Mouse (Mus musculus) limb, embryonic 11.5 days (tissue): Measurements from ENCODE around the gene Plcb2. TPM values are rescaled to one million over a fixed set of nuclear protein-coding genes. Genes with fewer than 3 reads are reported as not detected.

Source experiments
- ATAC-seq: fragments of 200-750 bp; cut with Nextera tagmentation; 2 replicates; pipeline ENCODE4 v1.8.0; 2017; ENCODE audit warnings: low read depth; ENCODE audit not compliant: insufficient number of reproducible peaks, low FRiP score, low TSS enrichment
- DNase-seq: peaks from one replicate; pipeline ENCODE4 v3.0.0-alpha.2; 2015; ENCODE audit warnings: low spot score
- H3K27ac ChIP-seq: fragments of 300-500 bp; sonication (generic); replicated peaks from 2 replicates; pipeline ENCODE4 v1.5.1; 2014; ENCODE audit warnings: low read depth, mild to moderate bottlenecking, low read length
- H3K27me3 ChIP-seq: fragments of 300-500 bp; sonication (generic); 2 replicates; pipeline ENCODE4 v1.6.1; 2014; ENCODE audit warnings: mild to moderate bottlenecking, low read length, mixed read lengths; ENCODE audit not compliant: control insufficient read depth, insufficient read depth
- H3K36me3 ChIP-seq: fragments of 300-500 bp; sonication (generic); 2 replicates; pipeline ENCODE4 v1.6.1; 2014; ENCODE audit warnings: mild to moderate bottlenecking, low read length, moderate library complexity, mixed read lengths; ENCODE audit not compliant: control insufficient read depth, insufficient read depth
- H3K4me1 ChIP-seq: fragments of 300-500 bp; sonication (generic); 2 replicates; pipeline ENCODE4 v1.6.1; 2014; ENCODE audit warnings: low read length, mixed read lengths; ENCODE audit not compliant: control insufficient read depth, insufficient read depth
- H3K4me2 ChIP-seq: fragments of 300-500 bp; sonication (generic); 2 replicates; pipeline ENCODE4 v1.6.1; 2014; ENCODE audit warnings: low read depth, mild to moderate bottlenecking, moderate library complexity; ENCODE audit not compliant: severe bottlenecking
- H3K4me3 ChIP-seq: fragments of 300-500 bp; sonication (generic); 2 replicates; pipeline ENCODE4 v1.5.1; 2014; ENCODE audit warnings: low read depth, low read length
- H3K9ac ChIP-seq: fragments of 300-500 bp; sonication (generic); 2 replicates; pipeline ENCODE4 v1.6.1; 2014; ENCODE audit warnings: mild to moderate bottlenecking, low read length
- H3K9me3 ChIP-seq: fragments of 300-500 bp; sonication (generic); 2 replicates; pipeline ENCODE4 v1.6.1; 2016; ENCODE audit warnings: low read length; ENCODE audit not compliant: control insufficient read depth
- WGBS: fragments of 180-500 bp; shearing (Covaris S2); extraction: QIAGEN DNeasy Blood & Tissue Kit; methylation state at CpG from one replicate; pipeline ENCODE4 v1.1.7; 2014; 5-methylcytosine and 5-hydroxymethylcytosine counted together
- polyA plus RNA-seq: library from polyadenylated mRNA; unstranded; fragments of >200 nt; fragmentation: Nextera tagmentation; extraction: Ambion mirVana; gene quantifications from 2 replicates; pipeline ENCODE4 v1.2.1, GENCODE M21; 2014

Plcb2 gene
- polyA plus RNA-seq, 1 experiment from 2014 or later: 0.57 TPM

- peaks cover 31% of the 10 kb centered on the region for H3K4me1 ChIP-seq
- H3K27ac ChIP-seq: no peak overlapping the region
- peak; percentile 61 for DNase-seq
- WGBS: 1% methylated on average over 51 of the region's 51 CpGs
- ATAC-seq: no peak
- no peaks in the 10 kb centered on the region for H3K9me3 ChIP-seq
- H3K9ac ChIP-seq: no peak overlapping the region
- H3K4me3 ChIP-seq: peak overlapping the region; percentile 35
- H3K36me3 ChIP-seq: no peaks in the 10 kb centered on the region
- peaks cover 84% of the 10 kb centered on the region for H3K27me3 ChIP-seq
- H3K4me2 ChIP-seq: peak overlapping the region; percentile 60
Measured at GRCm38 (mm10) chr2:118701971-118702882, 26.0 kb downstream of the Plcb2 start.

GRCm38 (mm10) chr2:118701161-118701560, 27.1 kb downstream of the Plcb2 start:
- ATAC-seq (no peak), DNase-seq (peak; percentile 42)
- Histone ChIP-seq H3K4me2 (no peak overlapping the region), H3K4me3 (no peak overlapping the region), H3K27ac (no peak overlapping the region), H3K27me3 (peaks cover 84% of the 10 kb centered on the region), H3K4me1 (peaks cover 26% of the 10 kb centered on the region), H3K36me3 (no peaks in the 10 kb centered on the region), H3K9me3 (no peaks in the 10 kb centered on the region), H3K9ac (no peak overlapping the region)
- WGBS: 9% methylated on average over 5 of the region's 5 CpGs

- H3K4me3 ChIP-seq: peak overlapping the region; percentile 12
- peak overlapping the region; percentile 28; the same call in 1 of the 2 replicates for H3K4me2 ChIP-seq
- H3K36me3 ChIP-seq: no peaks in the 10 kb centered on the region
- H3K4me1 ChIP-seq: peaks cover 26% of the 10 kb centered on the region
- H3K9ac ChIP-seq: no peak overlapping the region
- WGBS: 2% methylated on average over 32 of the region's 32 CpGs
- no peak overlapping the region for H3K27ac ChIP-seq
- ATAC-seq (no peak), DNase-seq (peak; percentile 91)
- H3K27me3 ChIP-seq: peaks cover 82% of the 10 kb centered on the region
- H3K9me3 ChIP-seq: no peaks in the 10 kb centered on the region
Measured at GRCm38 (mm10) chr2:118700179-118701062, 27.8 kb downstream of the Plcb2 start.

GRCm38 (mm10) chr2:118697955-118698354, 30.3 kb downstream of the Plcb2 start:
- Histone ChIP-seq H3K9me3 (no peaks in the 10 kb centered on the region), H3K27ac (no peak overlapping the region), H3K9ac (no peak overlapping the region), H3K27me3 (peaks cover 57% of the 10 kb centered on the region), H3K36me3 (no peaks in the 10 kb centered on the region), H3K4me1 (peaks cover 11% of the 10 kb centered on the region), H3K4me3 (no peak overlapping the region), H3K4me2 (no peak overlapping the region)
- no peak for DNase-seq
- no peak for ATAC-seq
- WGBS: 30% methylated on average over 7 of the region's 7 CpGs

- H3K4me3 ChIP-seq: no peak overlapping the region
- no peak for ATAC-seq
- 28% methylated on average over 5 of the region's 5 CpGs for WGBS
- H3K27me3 ChIP-seq: peaks cover 51% of the 10 kb centered on the region
- no peaks in the 10 kb centered on the region for H3K36me3 ChIP-seq
- H3K27ac ChIP-seq: no peak overlapping the region
- no peak overlapping the region for H3K4me2 ChIP-seq
- H3K9ac ChIP-seq: no peak overlapping the region
- no peaks in the 10 kb centered on the region for H3K9me3 ChIP-seq
- H3K4me1 ChIP-seq: peaks cover 6% of the 10 kb centered on the region
- DNase-seq: no peak
Measured at GRCm38 (mm10) chr2:118697311-118697877, 30.8 kb downstream of the Plcb2 start.

- Histone ChIP-seq H3K4me2 (no peak overlapping the region), H3K27ac (no peak overlapping the region), H3K36me3 (no peaks in the 10 kb centered on the region), H3K4me3 (no peak overlapping the region), H3K4me1 (peaks cover 2% of the 10 kb centered on the region; the same call in 1 of the 2 replicates), H3K27me3 (peaks cover 44% of the 10 kb centered on the region), H3K9me3 (no peaks in the 10 kb centered on the region), H3K9ac (no peak overlapping the region)
- whole genome bisulfite sequencing: 50% methylated on average over 21 of the region's 21 CpGs
- ATAC-seq: no peak
- DNase-seq: no peak
Measured at GRCm38 (mm10) chr2:118696451-118697308, 31.6 kb downstream of the Plcb2 start.

- no peaks in the 10 kb centered on the region for H3K9me3 ChIP-seq
- DNase-seq: peak; percentile 70
- H3K27ac ChIP-seq: no peak overlapping the region
- no peak overlapping the region for H3K9ac ChIP-seq
- H3K27me3 ChIP-seq: peaks cover 35% of the 10 kb centered on the region
- no peak overlapping the region for H3K4me2 ChIP-seq
- 32% methylated on average over 11 of the region's 11 CpGs for WGBS
- no peaks in the 10 kb centered on the region for H3K36me3 ChIP-seq
- no peak overlapping the region for H3K4me3 ChIP-seq
- H3K4me1 ChIP-seq: peaks cover under 1% of the 10 kb centered on the region; the same call in 1 of the 2 replicates
- ATAC-seq: no peak
Measured at GRCm38 (mm10) chr2:118695677-118696232, 32.5 kb downstream of the Plcb2 start.
